Mouse (Mus musculus): ENCODE measurements around the gene Vegfa. TPM values are rescaled to one million over a fixed set of nuclear protein-coding genes. Genes with fewer than 3 reads are reported as not detected.

Gene Vegfa
- polyA plus RNA-seq, 1 experiment from 2014 or later: 7.4 TPM

DNA sequence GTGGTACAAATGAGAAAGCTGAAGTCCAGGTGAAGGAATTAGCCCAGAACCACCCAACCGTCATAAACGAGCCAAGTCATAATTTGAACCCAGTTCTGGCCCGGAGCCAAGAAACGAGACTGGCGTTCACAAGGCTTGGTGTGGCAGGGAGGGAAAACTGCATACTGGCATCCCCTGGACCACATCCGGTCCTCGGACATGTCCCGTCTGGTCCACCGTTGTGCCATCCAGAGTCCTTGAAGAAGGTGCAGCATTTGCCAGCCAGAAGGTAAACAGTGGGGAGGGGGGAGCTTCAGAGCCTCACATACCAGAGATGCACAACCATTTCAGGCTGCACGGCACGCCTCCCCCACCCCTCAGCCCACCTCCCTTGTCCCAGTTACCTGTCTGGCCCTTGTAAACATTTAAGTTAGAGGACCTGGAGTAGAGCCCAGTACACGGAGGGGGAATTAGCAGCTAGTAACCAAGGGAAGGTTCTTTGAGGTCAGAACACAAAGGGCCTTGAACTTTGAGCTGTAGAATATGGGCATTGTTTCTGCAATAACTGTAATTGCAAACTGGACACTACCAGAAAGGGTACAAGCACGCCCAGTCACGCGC lies 27.2 kb upstream of the Vegfa start:
- WGBS (ENCODE audit: insufficient replicate concordance): 83% methylated on average over 15 of the region's 15 CpGs
- peaks cover 13% of the 10 kb centered on the region for H3K4me1 ChIP-seq (ENCODE audit: control insufficient read depth, insufficient read depth, low read length)

GRCm38 (mm10) chr17:46056288-46056687 lies 24.1 kb upstream of the Vegfa start:
- 58% methylated on average over 7 of the region's 7 CpGs for WGBS (ENCODE audit: insufficient replicate concordance)
- no peak overlapping the region for H3K9ac ChIP-seq (ENCODE audit: low read depth, low read length)

More for the DNA sequence above, 27.2 kb upstream of the Vegfa start:
- H3K9ac ChIP-seq (ENCODE audit: low read depth, low read length): no peak overlapping the region
- H3K9me3 ChIP-seq (replicated peaks; ENCODE audit: control insufficient read depth, low read length): no peaks in the 10 kb centered on the region
- no peak for ATAC-seq (replicated peaks; ENCODE audit: insufficient number of reproducible peaks, low FRiP score, low TSS enrichment)
- no peak overlapping the region for H3K27ac ChIP-seq (ENCODE audit: low read depth, low read length)
- no peak overlapping the region for H3K4me3 ChIP-seq (ENCODE audit: low read depth, low read length)
- no peaks in the 10 kb centered on the region for H3K36me3 ChIP-seq (ENCODE audit: control insufficient read depth, insufficient read depth, low read length)
- no peak overlapping the region for H3K4me2 ChIP-seq
- H3K27me3 ChIP-seq (ENCODE audit: control insufficient read depth, insufficient read depth, low read length): no peaks in the 10 kb centered on the region

DNA sequence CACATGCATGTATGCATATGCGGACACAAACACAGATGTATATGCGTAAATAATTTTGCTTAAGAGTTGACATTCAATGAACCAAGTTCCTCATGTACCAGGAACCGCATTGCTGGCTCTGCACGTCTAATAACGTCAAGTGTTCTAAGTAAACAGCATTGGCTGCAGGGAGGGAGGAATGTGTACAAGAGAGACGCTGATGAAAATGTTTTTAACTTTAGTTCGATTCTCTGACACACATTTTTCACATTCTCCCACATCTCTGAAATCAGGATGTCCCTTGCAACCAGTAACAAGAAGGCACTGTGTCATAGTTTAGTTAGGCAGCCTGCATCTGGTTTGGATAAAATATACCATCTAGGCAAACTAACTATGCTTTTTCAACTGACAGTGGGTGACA lies 23.6 kb upstream of the Vegfa start:
- no peaks in the 10 kb centered on the region for H3K9me3 ChIP-seq (replicated peaks; ENCODE audit: control insufficient read depth, low read length)
- no peak for ATAC-seq (replicated peaks; ENCODE audit: insufficient number of reproducible peaks, low FRiP score, low TSS enrichment)
- no peak overlapping the region for H3K4me2 ChIP-seq
- no peak overlapping the region for H3K27ac ChIP-seq (ENCODE audit: low read depth, low read length)
- WGBS (ENCODE audit: insufficient replicate concordance): 78% methylated on average over 7 of the region's 7 CpGs
- peaks cover 6% of the 10 kb centered on the region; the same call in 1 of the 2 replicates for H3K4me1 ChIP-seq (ENCODE audit: control insufficient read depth, insufficient read depth, low read length)
- no peaks in the 10 kb centered on the region for H3K27me3 ChIP-seq (ENCODE audit: control insufficient read depth, insufficient read depth, low read length)
- H3K4me3 ChIP-seq (ENCODE audit: low read depth, low read length): no peak overlapping the region
- H3K36me3 ChIP-seq (ENCODE audit: control insufficient read depth, insufficient read depth, low read length): no peaks in the 10 kb centered on the region
- no peak overlapping the region for H3K9ac ChIP-seq (ENCODE audit: low read depth, low read length)

More at GRCm38 (mm10) chr17:46056288-46056687, 24.1 kb upstream of the Vegfa start:
- Histone ChIP-seq H3K4me1 (ENCODE audit: control insufficient read depth, insufficient read depth, low read length) (peaks cover 6% of the 10 kb centered on the region; the same call in 1 of the 2 replicates), H3K9me3 (replicated peaks; ENCODE audit: control insufficient read depth, low read length) (no peaks in the 10 kb centered on the region), H3K4me3 (ENCODE audit: low read depth, low read length) (no peak overlapping the region), H3K27ac (ENCODE audit: low read depth, low read length) (no peak overlapping the region), H3K4me2 (no peak overlapping the region), H3K36me3 (ENCODE audit: control insufficient read depth, insufficient read depth, low read length) (no peaks in the 10 kb centered on the region), H3K27me3 (ENCODE audit: control insufficient read depth, insufficient read depth, low read length) (no peaks in the 10 kb centered on the region)
- no peak for ATAC-seq (replicated peaks; ENCODE audit: insufficient number of reproducible peaks, low FRiP score, low TSS enrichment)

DNA sequence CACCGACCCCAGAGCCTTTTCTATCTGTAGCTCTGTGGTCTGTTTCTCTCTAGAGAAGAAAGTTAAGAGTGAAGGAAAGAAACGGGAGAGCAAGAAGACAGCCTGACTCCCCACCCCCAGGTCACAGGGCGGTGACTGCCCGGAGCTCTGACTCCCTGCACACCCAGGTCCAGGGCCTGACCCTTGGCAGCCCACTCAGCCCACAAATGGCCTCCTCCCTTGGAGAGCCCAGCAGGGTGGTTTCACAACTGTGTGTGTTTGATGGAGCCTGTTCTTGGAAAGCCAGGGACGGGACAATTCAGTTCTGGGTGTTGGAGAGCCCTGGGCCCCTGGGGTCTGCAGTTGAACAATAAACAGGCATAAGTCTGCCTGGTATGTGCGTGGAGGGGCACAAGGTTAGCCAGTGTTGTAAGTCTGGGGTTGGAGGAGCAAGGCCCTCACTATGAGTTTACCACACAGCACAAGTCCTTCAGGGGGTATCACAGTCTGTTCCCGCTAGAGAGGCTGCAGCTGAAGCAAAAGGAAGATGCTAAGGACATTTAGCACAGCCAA lies 21.2 kb upstream of the Vegfa start:
- no peak for ATAC-seq (replicated peaks; ENCODE audit: insufficient number of reproducible peaks, low FRiP score, low TSS enrichment)
- Histone ChIP-seq H3K27me3 (ENCODE audit: control insufficient read depth, insufficient read depth, low read length) (no peaks in the 10 kb centered on the region), H3K9me3 (replicated peaks; ENCODE audit: control insufficient read depth, low read length) (no peaks in the 10 kb centered on the region), H3K4me1 (ENCODE audit: control insufficient read depth, insufficient read depth, low read length) (peaks cover 6% of the 10 kb centered on the region; the same call in 1 of the 2 replicates), H3K9ac (ENCODE audit: low read depth, low read length) (no peak overlapping the region), H3K4me2 (no peak overlapping the region), H3K27ac (ENCODE audit: low read depth, low read length) (no peak overlapping the region), H3K36me3 (ENCODE audit: control insufficient read depth, insufficient read depth, low read length) (no peaks in the 10 kb centered on the region), H3K4me3 (ENCODE audit: low read depth, low read length) (no peak overlapping the region)
- WGBS (ENCODE audit: insufficient replicate concordance): 63% methylated on average over 7 of the region's 7 CpGs

DNA sequence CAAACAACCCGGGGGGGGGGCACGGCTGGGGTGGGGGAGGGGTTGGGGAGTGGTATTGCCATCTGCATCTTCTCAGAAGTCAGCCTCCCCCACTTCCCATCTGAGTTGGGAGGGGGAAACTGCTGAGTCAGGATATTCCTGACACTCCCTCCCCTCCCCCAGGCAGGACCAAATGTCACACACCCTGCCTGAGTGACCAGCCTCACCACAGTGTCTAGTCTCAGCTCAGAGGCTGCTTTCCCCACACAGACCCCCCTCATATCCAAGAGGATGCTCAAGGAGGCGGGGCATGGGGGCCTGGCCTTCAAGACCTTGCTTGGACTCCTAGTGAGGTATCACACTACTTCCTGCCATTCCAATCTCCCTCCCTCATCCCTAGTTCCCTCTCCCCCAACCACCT lies 20.0 kb upstream of the Vegfa start:
- Histone ChIP-seq H3K4me2 (no peak overlapping the region), H3K9me3 (replicated peaks; ENCODE audit: control insufficient read depth, low read length) (peaks cover 6% of the 10 kb centered on the region), H3K36me3 (ENCODE audit: control insufficient read depth, insufficient read depth, low read length) (no peaks in the 10 kb centered on the region), H3K27ac (ENCODE audit: low read depth, low read length) (no peak overlapping the region), H3K4me1 (ENCODE audit: control insufficient read depth, insufficient read depth, low read length) (peaks cover 6% of the 10 kb centered on the region; the same call in 1 of the 2 replicates), H3K9ac (ENCODE audit: low read depth, low read length) (no peak overlapping the region), H3K27me3 (ENCODE audit: control insufficient read depth, insufficient read depth, low read length) (no peaks in the 10 kb centered on the region), H3K4me3 (ENCODE audit: low read depth, low read length) (no peak overlapping the region)
- no peak for ATAC-seq (replicated peaks; ENCODE audit: insufficient number of reproducible peaks, low FRiP score, low TSS enrichment)
- 28% methylated on average over 3 of the region's 3 CpGs for WGBS (ENCODE audit: insufficient replicate concordance)

GRCm38 (mm10) chr17:46051356-46051755 lies 19.2 kb upstream of the Vegfa start:
- Histone ChIP-seq H3K27ac (ENCODE audit: low read depth, low read length) (no peak overlapping the region), H3K4me2 (no peak overlapping the region), H3K36me3 (ENCODE audit: control insufficient read depth, insufficient read depth, low read length) (no peaks in the 10 kb centered on the region), H3K9me3 (replicated peaks; ENCODE audit: control insufficient read depth, low read length) (peaks cover 6% of the 10 kb centered on the region), H3K9ac (ENCODE audit: low read depth, low read length) (no peak overlapping the region), H3K4me3 (ENCODE audit: low read depth, low read length) (no peak overlapping the region), H3K27me3 (ENCODE audit: control insufficient read depth, insufficient read depth, low read length) (no peaks in the 10 kb centered on the region), H3K4me1 (ENCODE audit: control insufficient read depth, insufficient read depth, low read length) (peaks cover 6% of the 10 kb centered on the region; the same call in 1 of the 2 replicates)
- no peak for ATAC-seq (replicated peaks; ENCODE audit: insufficient number of reproducible peaks, low FRiP score, low TSS enrichment)
- WGBS (ENCODE audit: insufficient replicate concordance): 63% methylated on average over 5 of the region's 5 CpGs

DNA sequence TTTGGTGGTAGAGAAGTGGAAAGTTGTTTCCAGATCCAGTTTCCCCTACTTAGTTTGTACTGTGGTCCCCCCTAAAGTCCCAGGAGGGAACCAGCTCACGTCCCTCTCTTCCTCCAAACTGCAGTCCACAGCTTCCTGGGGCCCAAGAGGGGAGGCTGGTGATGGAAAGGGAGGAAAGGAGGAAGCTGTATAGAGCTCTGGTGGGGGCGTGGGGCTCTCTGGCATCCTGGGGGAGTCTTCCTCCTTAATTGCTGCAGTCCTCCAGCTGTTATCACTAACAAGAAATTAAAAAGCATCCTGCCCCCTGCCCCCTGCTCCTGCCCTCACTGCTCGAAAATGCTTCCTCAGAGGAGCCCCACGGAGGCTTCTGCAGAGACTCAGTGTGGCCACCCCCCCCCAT lies 17.4 kb upstream of the Vegfa start:
- WGBS (ENCODE audit: insufficient replicate concordance): 18% methylated on average over 4 of the region's 4 CpGs
- H3K36me3 ChIP-seq (ENCODE audit: control insufficient read depth, insufficient read depth, low read length): no peaks in the 10 kb centered on the region
- no peak overlapping the region for H3K4me3 ChIP-seq (ENCODE audit: low read depth, low read length)
- H3K4me2 ChIP-seq: no peak overlapping the region
- no peak overlapping the region for H3K27ac ChIP-seq (ENCODE audit: low read depth, low read length)
- no peak for ATAC-seq (replicated peaks; ENCODE audit: insufficient number of reproducible peaks, low FRiP score, low TSS enrichment)
- H3K27me3 ChIP-seq (ENCODE audit: control insufficient read depth, insufficient read depth, low read length): no peaks in the 10 kb centered on the region
- H3K9ac ChIP-seq (ENCODE audit: low read depth, low read length): no peak overlapping the region
- H3K4me1 ChIP-seq (ENCODE audit: control insufficient read depth, insufficient read depth, low read length): peaks cover 6% of the 10 kb centered on the region; the same call in 1 of the 2 replicates
- H3K9me3 ChIP-seq (replicated peaks; ENCODE audit: control insufficient read depth, low read length): peaks cover 6% of the 10 kb centered on the region

DNA sequence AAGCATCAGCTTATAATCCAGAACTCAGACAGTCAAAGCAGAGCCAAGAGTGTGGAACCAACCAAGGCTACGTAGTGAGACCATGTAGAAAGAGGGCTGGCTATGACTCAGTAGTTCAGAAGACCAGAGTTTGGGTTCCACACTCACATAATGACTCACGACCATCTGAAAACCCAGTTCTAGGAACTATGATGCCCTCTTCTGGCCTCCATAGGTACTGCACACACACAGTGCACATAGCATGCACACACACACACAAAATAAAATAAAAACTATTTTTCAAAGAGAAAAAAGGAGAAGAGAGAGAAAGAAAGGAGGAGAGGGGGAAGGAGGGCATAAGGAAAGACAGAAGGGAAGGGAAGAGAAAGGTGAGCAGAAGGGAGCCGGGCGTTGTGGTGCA lies 16.0 kb upstream of the Vegfa start:
- H3K4me2 ChIP-seq: no peak overlapping the region
- H3K9ac ChIP-seq (ENCODE audit: low read depth, low read length): no peak overlapping the region
- no peak overlapping the region for H3K27ac ChIP-seq (ENCODE audit: low read depth, low read length)
- 93% methylated on average over 4 of the region's 4 CpGs for WGBS (ENCODE audit: insufficient replicate concordance)
- ATAC-seq (replicated peaks; ENCODE audit: insufficient number of reproducible peaks, low FRiP score, low TSS enrichment): no peak
- no peaks in the 10 kb centered on the region for H3K36me3 ChIP-seq (ENCODE audit: control insufficient read depth, insufficient read depth, low read length)
- H3K4me1 ChIP-seq (ENCODE audit: control insufficient read depth, insufficient read depth, low read length): peaks cover 6% of the 10 kb centered on the region; the same call in 1 of the 2 replicates
- H3K4me3 ChIP-seq (ENCODE audit: low read depth, low read length): no peak overlapping the region
- peaks cover 6% of the 10 kb centered on the region for H3K9me3 ChIP-seq (replicated peaks; ENCODE audit: control insufficient read depth, low read length)
- no peaks in the 10 kb centered on the region for H3K27me3 ChIP-seq (ENCODE audit: control insufficient read depth, insufficient read depth, low read length)

DNA sequence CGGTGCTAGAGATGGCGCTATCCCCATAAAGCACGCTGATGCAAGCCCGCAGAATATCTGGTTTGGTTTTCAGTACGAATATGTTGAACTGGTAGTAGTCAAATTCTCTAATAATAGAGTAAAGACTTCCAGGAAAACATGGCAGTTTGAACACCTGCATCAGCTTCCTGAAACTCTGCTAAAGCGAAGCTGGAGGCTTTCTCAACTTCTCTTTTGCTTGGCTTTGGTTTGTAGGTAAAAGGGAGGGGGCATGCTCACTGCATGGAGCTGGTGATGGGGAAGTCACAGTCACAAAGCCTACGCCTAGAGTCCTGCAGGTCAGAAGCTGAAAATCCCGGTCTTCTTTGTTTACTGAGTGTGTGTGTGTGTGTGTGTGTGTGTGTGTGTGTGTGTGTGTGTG lies 13.6 kb upstream of the Vegfa start:
- Histone ChIP-seq H3K27ac (ENCODE audit: low read depth, low read length) (no peak overlapping the region), H3K4me2 (no peak overlapping the region), H3K4me3 (ENCODE audit: low read depth, low read length) (no peak overlapping the region), H3K36me3 (ENCODE audit: control insufficient read depth, insufficient read depth, low read length) (no peaks in the 10 kb centered on the region), H3K27me3 (ENCODE audit: control insufficient read depth, insufficient read depth, low read length) (no peaks in the 10 kb centered on the region), H3K9me3 (replicated peaks; ENCODE audit: control insufficient read depth, low read length) (peaks cover 6% of the 10 kb centered on the region), H3K9ac (ENCODE audit: low read depth, low read length) (no peak overlapping the region), H3K4me1 (ENCODE audit: control insufficient read depth, insufficient read depth, low read length) (0 out of 2 replicates have a peak, but pooled peaks cover 5% of the 10 kb centered on the region)
- ATAC-seq (replicated peaks; ENCODE audit: insufficient number of reproducible peaks, low FRiP score, low TSS enrichment): no peak
- WGBS (ENCODE audit: insufficient replicate concordance): 82% methylated on average over 8 of the region's 8 CpGs

All from heart, embryonic 11.5 days (tissue).